Mouse (Mus musculus): Measurements from ENCODE around the gene 1110065P20Rik. TPM values are rescaled to one million over a fixed set of nuclear protein-coding genes. Genes with fewer than 3 reads are reported as not detected.

The 1110065P20Rik gene
- polyA plus RNA-seq (2017; shearing (Covaris generic)): 25.3 TPM

GRCm38 (mm10) chr4:124850933-124851658 lies at the start of gene 1110065P20Rik:
Gene 1110065P20Rik, minus strand, starts transcription at chr4:124851196.

GRCm38 (mm10) chr4:124880599-124880998 lies 29.6 kb upstream of the 1110065P20Rik start, which contains the start of gene Epha10:
Gene Epha10, plus strand, starts transcription at chr4:124880899.

GRCm38 (mm10) chr4:124861283-124862188 lies 10.5 kb upstream of the 1110065P20Rik start, which contains the start of gene Maneal:
Gene Maneal, minus strand, starts transcription at chr4:124862171.

GRCm38 (mm10) chr4:124850261-124850913 lies 609 bp downstream of the 1110065P20Rik start, which contains the start of gene Yrdc:
Gene Yrdc, plus strand, starts transcription at chr4:124850679.

GRCm38 (mm10) chr4:124801552-124802308 lies 49.3 kb downstream of the 1110065P20Rik start, which contains the start of gene Mtf1:
Gene Mtf1, plus strand, starts transcription at chr4:124802104.

Other genes starting within 250 kb of the 1110065P20Rik start
- 0.28 TPM for gene 3100002H09Rik, start 240.4 kb downstream of the 1110065P20Rik start, polyA plus RNA-seq (2017; shearing (Covaris generic))
- gene Pou3f1, start 194.4 kb downstream of the 1110065P20Rik start, polyA plus RNA-seq (2017; shearing (Covaris generic)): not detected
- 61.4 TPM for gene Utp11, start 157.6 kb downstream of the 1110065P20Rik start, polyA plus RNA-seq (2017; shearing (Covaris generic))
- gene Fhl3, start 150.5 kb downstream of the 1110065P20Rik start, polyA plus RNA-seq (2017; shearing (Covaris generic)): 0.84 TPM
- gene Sf3a3, start 136.4 kb downstream of the 1110065P20Rik start, polyA plus RNA-seq (2017; shearing (Covaris generic)): 133 TPM
- 124 TPM for gene Inpp5b, start 109.3 kb downstream of the 1110065P20Rik start, polyA plus RNA-seq (2017; shearing (Covaris generic))
- gene Mtf1, start 49.1 kb downstream of the 1110065P20Rik start, polyA plus RNA-seq (2017; shearing (Covaris generic)): 17.9 TPM
- gene Yrdc, start 517 bp downstream of the 1110065P20Rik start, polyA plus RNA-seq (2017; shearing (Covaris generic)): 86.9 TPM
- gene Maneal, start 11.0 kb upstream of the 1110065P20Rik start, polyA plus RNA-seq (2017; shearing (Covaris generic)): 2.2 TPM
- gene Epha10, start 29.7 kb upstream of the 1110065P20Rik start, polyA plus RNA-seq (2017; shearing (Covaris generic)): 0.08 TPM
- gene 9930104L06Rik, start 85.9 kb upstream of the 1110065P20Rik start, polyA plus RNA-seq (2017; shearing (Covaris generic)): 14.6 TPM
- gene Cdca8, start 88.1 kb upstream of the 1110065P20Rik start, polyA plus RNA-seq (2017; shearing (Covaris generic)): 6.8 TPM
- not detected for gene Rspo1, start 135.2 kb upstream of the 1110065P20Rik start, polyA plus RNA-seq (2017; shearing (Covaris generic))
- 87.9 TPM for gene Gnl2, start 165.4 kb upstream of the 1110065P20Rik start, polyA plus RNA-seq (2017; shearing (Covaris generic))
- not detected for gene Dnali1, start 214.5 kb upstream of the 1110065P20Rik start, polyA plus RNA-seq (2017; shearing (Covaris generic))
- 40.0 TPM for gene Snip1, start 215.5 kb upstream of the 1110065P20Rik start, polyA plus RNA-seq (2017; shearing (Covaris generic))
- 51.2 TPM for gene Meaf6, start 233.9 kb upstream of the 1110065P20Rik start, polyA plus RNA-seq (2017; shearing (Covaris generic))

All from CD4-positive, CD25-positive, alpha-beta regulatory T cell (primary cell).